Mouse (Mus musculus) heart, embryonic 15.5 days (tissue): ENCODE measurements around the gene Fam173b. TPM values are rescaled to one million over a fixed set of nuclear protein-coding genes. Genes with fewer than 3 reads are reported as not detected.

Experiments used
- ATAC-seq: fragments of 200-750 bp; cut with Nextera tagmentation; replicated peaks from 2 replicates; pipeline ENCODE4 v1.8.0; 2017; ENCODE audit warnings: low read depth, moderate TSS enrichment; ENCODE audit not compliant: insufficient number of reproducible peaks, insufficient read depth, low FRiP score
- H3K27ac ChIP-seq: fragments of 300-500 bp; sonication (generic); 2 replicates; pipeline ENCODE4 v1.5.1; 2015; ENCODE audit warnings: mild to moderate bottlenecking, inconsistent platforms
- H3K27me3 ChIP-seq: fragments of 300-500 bp; sonication (generic); 2 replicates; pipeline ENCODE4 v1.6.1; 2015; ENCODE audit warnings: inconsistent platforms
- H3K36me3 ChIP-seq: fragments of 300-500 bp; sonication (generic); 2 replicates; pipeline ENCODE4 v1.6.1; 2015; ENCODE audit warnings: mild to moderate bottlenecking, inconsistent platforms
- H3K4me1 ChIP-seq: fragments of 300-500 bp; sonication (generic); replicated peaks from 2 replicates; pipeline ENCODE4 v1.6.1; 2015; ENCODE audit warnings: inconsistent platforms
- H3K4me2 ChIP-seq: fragments of 300-500 bp; sonication (generic); 2 replicates; pipeline ENCODE4 v1.6.1; 2015; ENCODE audit warnings: inconsistent platforms, mild to moderate bottlenecking, moderate library complexity
- H3K4me3 ChIP-seq: fragments of 300-500 bp; sonication (generic); 2 replicates; pipeline ENCODE4 v1.5.1; 2015; ENCODE audit warnings: mild to moderate bottlenecking, inconsistent platforms
- H3K9ac ChIP-seq: fragments of 300-500 bp; sonication (generic); 2 replicates; pipeline ENCODE4 v1.6.1; 2015; ENCODE audit warnings: mild to moderate bottlenecking, inconsistent platforms
- H3K9me3 ChIP-seq: fragments of 300-500 bp; sonication (generic); replicated peaks from 2 replicates; pipeline ENCODE4 v1.6.1; 2016; ENCODE audit warnings: inconsistent platforms
- WGBS: fragments of 180-500 bp; shearing (Covaris S2); methylation state at CpG from one replicate; pipeline ENCODE4 v1.1.7; 2015; ENCODE audit warnings: mixed read lengths; 5-methylcytosine and 5-hydroxymethylcytosine counted together
- polyA plus RNA-seq: library from polyadenylated mRNA; unstranded; fragments of >200 nt; fragmentation: Nextera tagmentation; extraction: Ambion mirVana; gene quantifications from 2 replicates; pipeline ENCODE4 v1.2.1, GENCODE M21; 2015

Fam173b gene
- polyA plus RNA-seq, 1 experiment from 2014 or later, result 14.9 TPM

GRCm38 (mm10) chr15:31613826-31614453 lies 12.3 kb downstream of the Fam173b start:
- H3K4me3 ChIP-seq, result no peak overlapping the region
- H3K9ac ChIP-seq, result no peak overlapping the region
- ATAC-seq, result no peak
- no peaks in the 10 kb centered on the region for H3K4me1 ChIP-seq
- peaks cover 16% of the 10 kb centered on the region for H3K36me3 ChIP-seq
- H3K4me2 ChIP-seq, result no peak overlapping the region
- no peak overlapping the region for H3K27ac ChIP-seq
- WGBS, result 83% methylated on average over 6 of the region's 6 CpGs
- no peaks in the 10 kb centered on the region for H3K27me3 ChIP-seq
- H3K9me3 ChIP-seq, result no peaks in the 10 kb centered on the region

GRCm38 (mm10) chr15:31614666-31615065 lies 13.0 kb downstream of the Fam173b start:
- H3K27ac ChIP-seq, result no peak overlapping the region
- ATAC-seq, result no peak
- H3K9ac ChIP-seq, result no peak overlapping the region
- WGBS, result 87% methylated on average over 2 of the region's 2 CpGs
- no peaks in the 10 kb centered on the region for H3K4me1 ChIP-seq
- H3K27me3 ChIP-seq, result no peaks in the 10 kb centered on the region
- H3K9me3 ChIP-seq, result no peaks in the 10 kb centered on the region
- peaks cover 23% of the 10 kb centered on the region for H3K36me3 ChIP-seq
- H3K4me2 ChIP-seq, result no peak overlapping the region
- no peak overlapping the region for H3K4me3 ChIP-seq

- no peaks in the 10 kb centered on the region for H3K27me3 ChIP-seq
- WGBS, result 91% methylated on average over 9 of the region's 9 CpGs
- H3K36me3 ChIP-seq, result peaks cover 23% of the 10 kb centered on the region
These were observed 15.6 kb downstream of the Fam173b start for GRCm38 (mm10) chr15:31617261-31617660.

GRCm38 (mm10) chr15:31619521-31619920 lies 17.9 kb downstream of the Fam173b start:
- 89% methylated on average over 8 of the region's 8 CpGs for WGBS
- Histone ChIP-seq H3K4me2 (no peak overlapping the region), H3K36me3 (peaks cover 23% of the 10 kb centered on the region), H3K27me3 (no peaks in the 10 kb centered on the region), H3K4me3 (no peak overlapping the region), H3K9ac (no peak overlapping the region), H3K27ac (no peak overlapping the region), H3K9me3 (no peaks in the 10 kb centered on the region), H3K4me1 (no peaks in the 10 kb centered on the region)
- ATAC-seq, result no peak

More at GRCm38 (mm10) chr15:31617261-31617660, 15.6 kb downstream of the Fam173b start:
- Histone ChIP-seq H3K9me3 (no peaks in the 10 kb centered on the region), H3K4me1 (no peaks in the 10 kb centered on the region), H3K4me3 (no peak overlapping the region), H3K27ac (no peak overlapping the region), H3K4me2 (no peak overlapping the region), H3K9ac (no peak overlapping the region)
- ATAC-seq, result no peak

GRCm38 (mm10) chr15:31627277-31628154 lies 25.9 kb downstream of the Fam173b start:
- ATAC-seq, result no peak
- Histone ChIP-seq H3K36me3 (no peaks in the 10 kb centered on the region), H3K27me3 (no peaks in the 10 kb centered on the region), H3K27ac (no peak overlapping the region), H3K9me3 (no peaks in the 10 kb centered on the region), H3K4me3 (no peak overlapping the region), H3K9ac (no peak overlapping the region), H3K4me1 (peaks cover 1% of the 10 kb centered on the region; the same call in 1 of the 2 replicates), H3K4me2 (no peak overlapping the region)
- WGBS, result 35% methylated on average over 12 of the region's 12 CpGs

- no peaks in the 10 kb centered on the region for H3K27me3 ChIP-seq
- H3K4me3 ChIP-seq, result no peak overlapping the region
- no peak for ATAC-seq
- WGBS, result 81% methylated on average over 10 of the region's 10 CpGs
- no peak overlapping the region for H3K4me2 ChIP-seq
- H3K27ac ChIP-seq, result no peak overlapping the region
- H3K4me1 ChIP-seq, result peaks cover 4% of the 10 kb centered on the region; the same call in 1 of the 2 replicates
- no peaks in the 10 kb centered on the region for H3K36me3 ChIP-seq
- no peak overlapping the region for H3K9ac ChIP-seq
- H3K9me3 ChIP-seq, result no peaks in the 10 kb centered on the region
These were observed 26.5 kb downstream of the Fam173b start for GRCm38 (mm10) chr15:31628180-31628579.

GRCm38 (mm10) chr15:31629556-31629955 lies 27.9 kb downstream of the Fam173b start:
- H3K36me3 ChIP-seq, result no peaks in the 10 kb centered on the region
- H3K4me2 ChIP-seq, result no peak overlapping the region
- H3K4me3 ChIP-seq, result no peak overlapping the region
- no peaks in the 10 kb centered on the region for H3K9me3 ChIP-seq
- no peak overlapping the region for H3K27ac ChIP-seq
- H3K27me3 ChIP-seq, result no peaks in the 10 kb centered on the region
- H3K9ac ChIP-seq, result no peak overlapping the region
- peaks cover 4% of the 10 kb centered on the region; the same call in 1 of the 2 replicates for H3K4me1 ChIP-seq
- 89% methylated on average over 3 of the region's 3 CpGs for WGBS
- ATAC-seq, result no peak

GRCm38 (mm10) chr15:31631396-31631858 lies 29.8 kb downstream of the Fam173b start:
- Histone ChIP-seq H3K9ac (no peak overlapping the region), H3K27me3 (no peaks in the 10 kb centered on the region), H3K36me3 (no peaks in the 10 kb centered on the region), H3K9me3 (no peaks in the 10 kb centered on the region), H3K27ac (no peak overlapping the region), H3K4me3 (no peak overlapping the region), H3K4me1 (peaks cover 4% of the 10 kb centered on the region; the same call in 1 of the 2 replicates), H3K4me2 (no peak overlapping the region)
- ATAC-seq, result no peak
- 73% methylated on average over 12 of the region's 12 CpGs for WGBS

- 68% methylated on average over 4 of the region's 4 CpGs for WGBS
- H3K36me3 ChIP-seq, result no peaks in the 10 kb centered on the region
- H3K27me3 ChIP-seq, result no peaks in the 10 kb centered on the region
- H3K4me3 ChIP-seq, result no peak overlapping the region
- peaks cover 4% of the 10 kb centered on the region; the same call in 1 of the 2 replicates for H3K4me1 ChIP-seq
- H3K4me2 ChIP-seq, result no peak overlapping the region
- no peak for ATAC-seq
- H3K9ac ChIP-seq, result no peak overlapping the region
- H3K27ac ChIP-seq, result no peak overlapping the region
- no peaks in the 10 kb centered on the region for H3K9me3 ChIP-seq
These were observed 30.8 kb downstream of the Fam173b start for GRCm38 (mm10) chr15:31632478-31632877.

- Histone ChIP-seq H3K4me1 (peaks cover 4% of the 10 kb centered on the region; the same call in 1 of the 2 replicates), H3K27me3 (no peaks in the 10 kb centered on the region), H3K4me2 (no peak overlapping the region), H3K4me3 (no peak overlapping the region), H3K9ac (no peak overlapping the region), H3K9me3 (no peaks in the 10 kb centered on the region), H3K27ac (no peak overlapping the region), H3K36me3 (no peaks in the 10 kb centered on the region)
- 79% methylated on average over 6 of the region's 6 CpGs for WGBS
- no peak for ATAC-seq
These were observed 32.9 kb downstream of the Fam173b start for GRCm38 (mm10) chr15:31634582-31634981.

- H3K27ac ChIP-seq, result no peak overlapping the region
- H3K4me2 ChIP-seq, result no peak overlapping the region
- ATAC-seq, result no peak
- H3K4me1 ChIP-seq, result peaks cover 4% of the 10 kb centered on the region; the same call in 1 of the 2 replicates
- H3K27me3 ChIP-seq, result no peaks in the 10 kb centered on the region
- 71% methylated on average over 9 of the region's 9 CpGs for WGBS
- no peak overlapping the region for H3K9ac ChIP-seq
- H3K9me3 ChIP-seq, result no peaks in the 10 kb centered on the region
- no peaks in the 10 kb centered on the region for H3K36me3 ChIP-seq
- H3K4me3 ChIP-seq, result no peak overlapping the region
These were observed 34.5 kb downstream of the Fam173b start for GRCm38 (mm10) chr15:31636091-31636595.
